Mouse (Mus musculus) lung, embryonic 16.5 days (tissue): ENCODE data around the gene Artn. TPM values are rescaled to one million over a fixed set of nuclear protein-coding genes. Genes with fewer than 3 reads are reported as not detected.

Experiments
- ATAC-seq: fragments of 200-750 bp; cut with Nextera tagmentation; 2 replicates; pipeline ENCODE4 v1.8.0; 2017; ENCODE audit warnings: low read depth, mild to moderate bottlenecking, moderate library complexity
- H3K27ac ChIP-seq: fragments of 300-500 bp; sonication (generic); 2 replicates; pipeline ENCODE4 v1.5.1; 2014; ENCODE audit warnings: mild to moderate bottlenecking, control low read depth, low read length
- H3K27me3 ChIP-seq: fragments of 300-500 bp; sonication (generic); 2 replicates; pipeline ENCODE4 v1.6.1; 2014; ENCODE audit warnings: low read depth, low read length, mixed read lengths; ENCODE audit not compliant: control insufficient read depth, insufficient read depth
- H3K36me3 ChIP-seq: fragments of 300-500 bp; sonication (generic); 2 replicates; pipeline ENCODE4 v1.6.1; 2014; ENCODE audit warnings: low read length; ENCODE audit not compliant: control insufficient read depth, insufficient read depth
- H3K4me1 ChIP-seq: fragments of 300-500 bp; sonication (generic); replicated peaks from 2 replicates; pipeline ENCODE4 v1.6.1; 2014; ENCODE audit warnings: low read length, mixed read lengths; ENCODE audit not compliant: control insufficient read depth, insufficient read depth
- H3K4me2 ChIP-seq: fragments of 300-500 bp; sonication (generic); 2 replicates; pipeline ENCODE4 v1.6.1; 2014; ENCODE audit warnings: low read depth, low read length, control low read depth
- H3K4me3 ChIP-seq: fragments of 300-500 bp; sonication (generic); 2 replicates; pipeline ENCODE4 v1.5.1; 2014; ENCODE audit warnings: mild to moderate bottlenecking, low read length, control low read depth
- H3K9ac ChIP-seq: fragments of 300-500 bp; sonication (generic); 2 replicates; pipeline ENCODE4 v1.6.1; 2014; ENCODE audit warnings: low read length, control low read depth
- H3K9me3 ChIP-seq: fragments of 300-500 bp; sonication (generic); 2 replicates; pipeline ENCODE4 v1.6.1; 2016; ENCODE audit warnings: low read length; ENCODE audit not compliant: control insufficient read depth
- WGBS: fragments of 180-500 bp; shearing (Covaris S2); extraction: QIAGEN DNeasy Blood & Tissue Kit; methylation state at CpG from one replicate; pipeline ENCODE4 v1.1.7; 2014; 5-methylcytosine and 5-hydroxymethylcytosine counted together
- polyA plus RNA-seq: library from polyadenylated mRNA; unstranded; fragments of >200 nt; fragmentation: Nextera tagmentation; extraction: Ambion mirVana; gene quantifications from 2 replicates; pipeline ENCODE4 v1.2.1, GENCODE M21; 2015

Artn gene
- polyA plus RNA-seq, 1 experiment from 2014 or later = 3.2 TPM

DNA sequence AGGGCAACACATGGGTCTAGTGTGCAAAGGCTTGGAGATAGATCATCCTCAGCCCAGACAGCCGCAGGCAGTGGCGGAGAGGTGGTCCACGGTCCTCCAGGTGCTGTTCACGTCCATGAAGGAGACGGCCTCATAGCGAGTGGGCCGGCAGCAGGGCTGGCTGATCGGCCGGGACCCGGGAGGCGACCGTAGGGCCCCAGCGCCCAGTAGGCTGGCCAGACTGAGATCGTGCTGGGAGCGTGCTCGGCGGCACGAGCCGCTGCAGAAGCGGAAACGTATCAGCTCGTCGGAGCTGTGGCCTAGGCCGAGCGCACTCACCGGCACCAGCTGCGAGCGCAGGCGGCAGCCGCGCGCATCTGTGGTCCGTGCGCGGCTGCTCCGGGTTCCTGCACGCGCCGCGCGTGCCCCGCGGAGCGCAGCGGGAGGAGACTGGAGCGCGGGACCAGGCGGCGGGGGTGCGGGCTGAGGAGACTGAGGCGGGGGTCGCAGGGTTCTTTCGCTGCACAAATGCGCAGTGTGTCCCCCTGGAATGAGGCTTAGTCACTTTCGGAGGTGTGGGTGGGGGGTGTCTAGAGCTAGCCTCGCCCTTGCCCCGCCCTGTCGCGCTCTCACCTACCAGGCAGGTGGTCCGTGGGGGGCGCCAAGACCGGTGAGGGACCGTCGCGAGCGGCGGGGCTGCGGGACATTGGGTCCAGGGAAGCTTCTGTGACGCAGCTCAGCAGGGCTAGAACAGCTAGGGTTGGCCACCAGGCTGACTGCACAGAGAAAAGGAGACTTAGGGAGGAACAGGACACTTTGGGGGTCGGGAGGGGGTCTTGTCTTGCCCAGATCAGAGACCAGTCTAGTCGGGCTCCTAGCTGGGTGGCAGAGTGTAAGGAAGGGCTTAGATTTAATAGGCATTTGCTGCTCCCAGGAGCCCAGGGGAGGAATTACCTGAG is 2.7 kb downstream of the Artn start:
- 1% methylated on average over 67 of the region's 71 CpGs for WGBS
- H3K4me1 ChIP-seq = peaks cover 15% of the 10 kb centered on the region
- peak overlapping the region; percentile 93 for H3K4me2 ChIP-seq
- H3K9ac ChIP-seq = peak overlapping the region; percentile 60
- ATAC-seq = peak; percentile 36
- H3K36me3 ChIP-seq = no peaks in the 10 kb centered on the region
- H3K27ac ChIP-seq = no peak overlapping the region
- H3K9me3 ChIP-seq = no peaks in the 10 kb centered on the region
- peaks cover 26% of the 10 kb centered on the region for H3K27me3 ChIP-seq
- H3K4me3 ChIP-seq = peak overlapping the region; percentile 51

GRCm38 (mm10) chr4:117924916-117925315 is 4.6 kb downstream of the Artn start:
- H3K27ac ChIP-seq = no peak overlapping the region
- H3K9me3 ChIP-seq = no peaks in the 10 kb centered on the region
- H3K9ac ChIP-seq = no peak overlapping the region
- H3K4me1 ChIP-seq = peaks cover 15% of the 10 kb centered on the region
- H3K4me2 ChIP-seq = no peak overlapping the region
- peak; percentile 28 for ATAC-seq
- WGBS = 39% methylated on average over 5 of the region's 6 CpGs
- H3K4me3 ChIP-seq = no peak overlapping the region
- peaks cover 26% of the 10 kb centered on the region for H3K27me3 ChIP-seq
- H3K36me3 ChIP-seq = no peaks in the 10 kb centered on the region

GRCm38 (mm10) chr4:117923450-117923849 is 6.1 kb downstream of the Artn start:
- Histone ChIP-seq H3K9ac (no peak overlapping the region), H3K27me3 (peaks cover 26% of the 10 kb centered on the region), H3K36me3 (no peaks in the 10 kb centered on the region), H3K4me2 (no peak overlapping the region), H3K27ac (no peak overlapping the region), H3K4me1 (peaks cover 5% of the 10 kb centered on the region), H3K9me3 (no peaks in the 10 kb centered on the region), H3K4me3 (no peak overlapping the region)
- no peak for ATAC-seq
- 16% methylated on average over 2 of the region's 2 CpGs for whole genome bisulfite sequencing

DNA sequence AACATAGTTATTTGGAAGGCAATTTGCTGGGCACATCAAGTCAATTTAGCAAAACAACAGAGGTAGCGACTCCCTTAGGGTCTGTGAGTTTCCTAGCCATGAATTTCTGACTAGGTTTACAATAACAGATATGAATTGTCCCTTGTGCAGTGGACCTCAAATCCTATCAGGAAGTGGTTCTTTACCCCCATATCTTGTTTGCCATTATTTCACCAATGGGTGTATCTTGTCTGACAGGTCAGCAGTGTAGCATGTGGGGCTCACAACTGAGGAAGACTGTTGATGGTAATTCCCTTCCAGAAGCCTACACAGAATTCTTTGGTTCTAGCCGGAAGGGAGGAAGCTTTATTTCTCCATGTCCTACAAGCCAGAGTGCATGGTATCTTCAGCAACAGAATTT is 8.2 kb downstream of the Artn start:
- Histone ChIP-seq H3K4me3 (no peak overlapping the region), H3K9me3 (no peaks in the 10 kb centered on the region), H3K9ac (no peak overlapping the region), H3K36me3 (no peaks in the 10 kb centered on the region), H3K4me2 (no peak overlapping the region), H3K4me1 (peaks cover 2% of the 10 kb centered on the region; the same call in 1 of the 2 replicates), H3K27ac (no peak overlapping the region), H3K27me3 (peaks cover 8% of the 10 kb centered on the region; the same call in 1 of the 2 replicates)
- 91% methylated on average over 2 of the region's 2 CpGs for WGBS
- ATAC-seq = no peak

DNA sequence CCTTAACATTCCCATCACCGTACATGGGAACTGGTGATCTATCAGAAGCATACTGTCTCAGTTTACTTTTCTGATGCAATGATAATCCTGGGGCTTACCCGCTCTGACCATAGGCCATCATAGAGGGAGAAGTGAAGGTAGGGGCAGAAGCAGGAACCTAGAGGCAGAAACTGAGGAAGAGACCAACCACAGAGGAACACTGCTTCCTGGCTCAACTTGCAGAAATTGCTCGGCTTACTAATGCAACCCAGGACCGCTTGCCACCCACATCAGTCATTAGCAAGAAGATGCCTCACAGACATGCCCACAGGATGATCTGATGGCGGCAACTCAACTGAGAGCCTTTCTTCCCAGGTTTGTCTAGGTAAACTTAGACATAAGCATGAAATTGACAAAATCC is 10.8 kb downstream of the Artn start:
- no peak overlapping the region for H3K9ac ChIP-seq
- H3K4me1 ChIP-seq = peaks cover 13% of the 10 kb centered on the region

GRCm38 (mm10) chr4:117918261-117918660 is 11.3 kb downstream of the Artn start:
- no peak overlapping the region for H3K4me3 ChIP-seq
- no peaks in the 10 kb centered on the region for H3K9me3 ChIP-seq
- no peaks in the 10 kb centered on the region for H3K36me3 ChIP-seq
- peak overlapping the region; percentile 30 for H3K27ac ChIP-seq
- 45% methylated on average over 3 of the region's 3 CpGs for WGBS
- no peak overlapping the region for H3K9ac ChIP-seq
- no peak for ATAC-seq
- no peaks in the 10 kb centered on the region for H3K27me3 ChIP-seq
- H3K4me2 ChIP-seq = no peak overlapping the region
- peaks cover 18% of the 10 kb centered on the region for H3K4me1 ChIP-seq

More for the DNA sequence above, 10.8 kb downstream of the Artn start:
- 72% methylated on average over 5 of the region's 5 CpGs for WGBS
- no peak overlapping the region for H3K4me3 ChIP-seq
- no peaks in the 10 kb centered on the region for H3K27me3 ChIP-seq
- H3K36me3 ChIP-seq = no peaks in the 10 kb centered on the region
- ATAC-seq = no peak
- H3K9me3 ChIP-seq = no peaks in the 10 kb centered on the region
- H3K27ac ChIP-seq = no peak overlapping the region
- H3K4me2 ChIP-seq = no peak overlapping the region

DNA sequence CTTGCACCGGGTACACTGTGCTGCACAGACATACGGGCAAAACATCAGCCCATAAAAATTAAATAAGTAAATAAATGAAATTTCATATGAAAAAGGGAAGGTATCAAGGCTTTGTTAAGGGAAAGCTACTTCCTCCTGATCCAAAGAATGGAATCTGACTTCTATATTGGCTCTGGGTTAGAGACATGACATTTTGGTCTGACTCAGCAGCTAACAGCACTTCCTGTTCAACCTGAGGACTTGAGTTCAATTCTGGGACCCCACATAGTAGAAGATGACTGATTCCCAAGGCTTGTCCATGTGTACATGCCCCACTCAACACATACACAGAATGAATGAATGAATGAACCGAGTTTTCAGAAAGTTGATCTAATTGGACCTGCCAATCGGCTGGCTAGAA is 11.7 kb downstream of the Artn start:
- no peaks in the 10 kb centered on the region for H3K9me3 ChIP-seq
- peak overlapping the region; percentile 24 for H3K27ac ChIP-seq
- H3K36me3 ChIP-seq = no peaks in the 10 kb centered on the region
- no peaks in the 10 kb centered on the region for H3K27me3 ChIP-seq
- H3K4me2 ChIP-seq = no peak overlapping the region
- H3K4me3 ChIP-seq = no peak overlapping the region
- H3K9ac ChIP-seq = no peak overlapping the region
- no peak for ATAC-seq
- WGBS = 86% methylated on average over 4 of the region's 4 CpGs
- H3K4me1 ChIP-seq = peaks cover 22% of the 10 kb centered on the region

- 79% methylated on average over 4 of the region's 4 CpGs for WGBS
- no peaks in the 10 kb centered on the region for H3K36me3 ChIP-seq
- no peak overlapping the region for H3K9ac ChIP-seq
- H3K4me3 ChIP-seq = no peak overlapping the region
- no peak for ATAC-seq
- no peak overlapping the region for H3K27ac ChIP-seq
- no peak overlapping the region for H3K4me2 ChIP-seq
- H3K9me3 ChIP-seq = no peaks in the 10 kb centered on the region
- no peaks in the 10 kb centered on the region for H3K27me3 ChIP-seq
- H3K4me1 ChIP-seq = peaks cover 25% of the 10 kb centered on the region
Observed at GRCm38 (mm10) chr4:117917402-117917801, 12.2 kb downstream of the Artn start.

- Histone ChIP-seq H3K4me2 (no peak overlapping the region), H3K27ac (no peak overlapping the region), H3K4me3 (no peak overlapping the region), H3K4me1 (peaks cover 27% of the 10 kb centered on the region), H3K9me3 (no peaks in the 10 kb centered on the region), H3K36me3 (peaks cover 9% of the 10 kb centered on the region; the same call in 1 of the 2 replicates), H3K9ac (no peak overlapping the region), H3K27me3 (no peaks in the 10 kb centered on the region)
- 62% methylated on average over 5 of the region's 5 CpGs for WGBS
- ATAC-seq = no peak
Observed at GRCm38 (mm10) chr4:117916386-117916785, 13.2 kb downstream of the Artn start.
